Mouse (Mus musculus) C2C12 (cell line): ENCODE measurements around the gene Ttc19.

Source experiments
- CEBPB ChIP-seq: IDR thresholded peaks from one replicate; pipeline ENCODE4 v1.6.1; 2011; ENCODE audit warnings: low read depth, mild to moderate bottlenecking, control low read depth, moderate library complexity
- CTCF ChIP-seq: IDR thresholded peaks from one replicate; pipeline ENCODE4 v1.5.1; 2011; ENCODE audit not compliant: control insufficient read depth, insufficient read depth, insufficient read length
- MAX ChIP-seq: IDR thresholded peaks from one replicate; pipeline ENCODE4 v1.6.1; 2011; ENCODE audit warnings: mild to moderate bottlenecking, control low read depth
- MYOD1 ChIP-seq: IDR thresholded peaks from one replicate; pipeline ENCODE4 v1.6.1; 2011; ENCODE audit warnings: low read depth; ENCODE audit not compliant: control insufficient read depth, insufficient read length
- MYOG ChIP-seq: IDR thresholded peaks from one replicate; pipeline ENCODE4 v1.6.1; 2011; ENCODE audit not compliant: control insufficient read depth, insufficient read length; ENCODE audit errors: extremely low read depth
- USF1 ChIP-seq: IDR thresholded peaks from one replicate; pipeline ENCODE4 v1.6.1; 2011; ENCODE audit warnings: low read depth, mild to moderate bottlenecking, control low read depth, moderate library complexity

- TF ChIP-seq CTCF (no peak), USF1 (no peak), CEBPB (no peak), MYOD1 (no peak), MAX (peak; percentile 12), MYOG (no peak)
Observed at GRCm38 (mm10) chr11:62248401-62249244, 32.6 kb upstream of the Ttc19 start, which contains the start of gene Adora2b.
